Mouse (Mus musculus) hindbrain, postnatal 0 days (tissue): Measurements from ENCODE around the gene Glb1l2. TPM values are rescaled to one million over a fixed set of nuclear protein-coding genes. Genes with fewer than 3 reads are reported as not detected.

ENCODE experiments used
- ATAC-seq: fragments of 200-750 bp; cut with Nextera tagmentation; 2 replicates; pipeline ENCODE4 v1.8.0; 2017; ENCODE audit warnings: mild to moderate bottlenecking, moderate TSS enrichment, moderate library complexity
- DNase-seq: peaks from one replicate; pipeline ENCODE4 v3.0.0-alpha.2; 2015; ENCODE audit warnings: low spot score
- H3K27ac ChIP-seq: fragments of 300-500 bp; sonication (generic); 2 replicates; pipeline ENCODE4 v1.5.1; 2014; ENCODE audit warnings: mild to moderate bottlenecking
- H3K27me3 ChIP-seq: fragments of 300-500 bp; sonication (generic); 2 replicates; pipeline ENCODE4 v1.6.1; 2014; ENCODE audit warnings: low read length, mixed read lengths; ENCODE audit not compliant: insufficient read depth
- H3K36me3 ChIP-seq: fragments of 300-500 bp; sonication (generic); 2 replicates; pipeline ENCODE4 v1.6.1; 2014; ENCODE audit warnings: low read length, mixed read lengths; ENCODE audit not compliant: insufficient read depth
- H3K4me1 ChIP-seq: fragments of 300-500 bp; sonication (generic); 2 replicates; pipeline ENCODE4 v1.6.1; 2014; ENCODE audit warnings: antibody characterized with exemption, low read length, mixed read lengths; ENCODE audit not compliant: insufficient read depth
- H3K4me2 ChIP-seq: fragments of 300-500 bp; sonication (generic); 2 replicates; pipeline ENCODE4 v1.6.1; 2014; ENCODE audit warnings: low read depth, mild to moderate bottlenecking, low read length, moderate library complexity, mixed read lengths
- H3K4me3 ChIP-seq: fragments of 300-500 bp; sonication (generic); 2 replicates; pipeline ENCODE4 v1.5.1; 2014; ENCODE audit warnings: low read length
- H3K9ac ChIP-seq: fragments of 300-500 bp; sonication (generic); replicated peaks from 2 replicates; pipeline ENCODE4 v1.6.1; 2014; ENCODE audit warnings: mild to moderate bottlenecking, low read length, moderate library complexity, mixed read lengths
- H3K9me3 ChIP-seq: fragments of 300-500 bp; sonication (generic); 2 replicates; pipeline ENCODE4 v1.6.1; 2016; ENCODE audit warnings: low read length, mixed read lengths
- CTCF ChIP-seq: IDR thresholded peaks from 2 replicates; pipeline ENCODE4 v1.5.1; 2016; ENCODE audit warnings: antibody characterized with exemption, control low read depth, low read depth
- WGBS: fragments of 180-500 bp; shearing (Covaris S2); extraction: QIAGEN DNeasy Blood & Tissue Kit; methylation state at CpG from one replicate; pipeline ENCODE4 v1.1.7; 2014; 5-methylcytosine and 5-hydroxymethylcytosine counted together
- polyA plus RNA-seq: library from polyadenylated mRNA; unstranded; fragments of >200 nt; fragmentation: Nextera tagmentation; extraction: Ambion mirVana; gene quantifications from 2 replicates; pipeline ENCODE4 v1.2.1, GENCODE M21; 2015
- total RNA-seq: library from RNA; depleted of rRNA; stranded (reverse); fragments of >200 nt; gene quantifications from 2 replicates; pipeline ENCODE4 v1.2.3, GENCODE M21; 2014; rRNA removed

Gene Glb1l2
- 1.9 and 7.4 TPM in 2 replicates for total RNA-seq
- polyA plus RNA-seq: 2.6 and 3.1 TPM in 2 replicates

DNA sequence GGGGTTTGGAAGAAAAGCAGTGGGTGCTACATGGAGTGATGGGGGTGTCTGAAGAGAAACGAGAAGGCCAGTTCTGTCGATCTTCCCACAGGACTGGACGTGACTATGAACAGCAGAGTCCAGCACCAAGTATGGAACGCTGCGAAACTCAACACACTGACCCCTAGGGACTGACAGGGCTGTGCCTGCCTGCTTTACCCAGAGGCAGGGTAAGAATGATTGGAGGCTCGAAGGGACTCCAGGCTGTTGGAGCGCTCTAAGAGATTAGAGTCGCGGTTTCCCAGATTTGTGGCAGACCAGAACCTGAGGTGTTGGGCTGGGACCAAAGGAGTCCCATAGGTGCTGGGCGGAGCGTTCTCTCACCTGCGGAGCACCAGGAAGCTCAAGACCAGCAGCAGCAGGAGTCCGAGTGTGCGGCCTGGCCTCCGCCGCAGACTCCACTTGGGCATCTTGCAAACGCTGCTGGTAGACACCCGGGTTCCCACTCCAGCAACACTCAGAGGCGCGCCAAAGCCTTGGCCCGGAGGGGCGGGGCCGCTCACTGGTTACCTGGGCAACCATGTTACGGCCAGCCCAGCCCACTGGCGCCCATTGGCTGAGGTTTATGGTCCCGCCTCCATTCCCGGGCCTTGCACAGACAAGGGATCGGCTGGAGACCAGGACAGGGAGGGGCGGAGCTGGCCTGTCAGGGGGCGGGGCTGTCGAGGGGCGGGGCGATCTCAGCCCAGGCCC lies at the start of gene Glb1l2:
Gene Glb1l2 (minus strand): TSS at position 534 of the 732 bp plus-strand sequence.
- H3K27ac ChIP-seq: peak within 1 kb of the TSS; percentile 60
- ATAC-seq: peak; percentile 100
- peak within 1 kb of the TSS; percentile 85 for H3K4me2 ChIP-seq

DNA sequence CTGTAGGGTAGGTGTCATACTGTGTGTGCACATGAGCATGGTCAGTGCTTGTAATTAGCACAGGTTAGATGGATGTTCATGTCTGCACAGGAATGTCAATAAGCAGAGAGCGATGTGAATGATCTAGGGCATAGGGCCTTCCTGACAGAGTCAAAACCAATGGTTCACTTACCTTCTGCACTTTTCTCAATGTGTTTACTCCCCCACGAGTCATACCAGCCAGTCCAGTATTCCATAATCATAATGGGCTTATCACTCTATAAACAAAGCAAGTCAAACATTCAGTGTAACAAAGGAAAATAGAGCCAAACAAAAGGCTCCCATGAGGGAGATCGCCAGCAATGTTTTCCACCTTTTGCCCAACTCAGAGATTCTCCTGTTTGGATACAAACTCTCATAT lies 24.8 kb upstream of the Glb1l2 start:
- WGBS: 80% methylated on average over 3 of the region's 3 CpGs

More for the DNA sequence above, at the start of gene Glb1l2:
- Histone ChIP-seq H3K4me1 (peaks cover 7% of the 10 kb centered on the region; the same call in 1 of the 2 replicates), H3K36me3 (no peaks in the 10 kb centered on the region), H3K4me3 (peak within 1 kb of the TSS; percentile 55), H3K9me3 (no peaks in the 10 kb centered on the region), H3K27me3 (no peaks in the 10 kb centered on the region), H3K9ac (peak within 1 kb of the TSS; percentile 49)
- under 1% methylated on average over 33 of the region's 33 CpGs for WGBS
- peak; percentile 97 for DNase-seq
- TF ChIP-seq CTCF: peak; percentile 41

DNA sequence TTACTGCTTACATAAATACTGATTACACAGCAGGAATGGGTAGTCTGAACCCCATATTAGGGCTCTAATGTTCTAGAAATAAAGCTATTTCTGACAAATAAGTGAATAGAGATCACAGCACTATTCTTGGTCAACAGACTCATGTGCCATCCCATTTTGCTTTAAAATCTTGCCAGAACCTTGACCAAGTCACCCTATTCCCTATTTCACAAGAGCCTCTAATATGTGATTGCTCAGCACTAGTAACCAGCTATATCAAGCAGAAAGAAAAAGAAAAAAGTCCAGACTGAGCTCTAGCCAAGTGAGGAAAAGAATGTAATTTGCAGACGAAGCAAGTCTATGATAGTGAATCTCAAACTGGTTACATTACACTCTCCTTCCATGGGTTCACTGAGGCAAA lies 13.7 kb upstream of the Glb1l2 start:
- Histone ChIP-seq H3K4me1 (no peaks in the 10 kb centered on the region), H3K27me3 (no peaks in the 10 kb centered on the region), H3K36me3 (no peaks in the 10 kb centered on the region), H3K9me3 (no peaks in the 10 kb centered on the region), H3K9ac (no peak overlapping the region), H3K27ac (no peak overlapping the region), H3K4me2 (no peak overlapping the region), H3K4me3 (no peak overlapping the region)
- no peak for TF ChIP-seq CTCF
- ATAC-seq: no peak
- no peak for DNase-seq
- 73% methylated on average over 1 of the region's 1 CpGs for WGBS

More for the DNA sequence above, 24.8 kb upstream of the Glb1l2 start:
- TF ChIP-seq CTCF: no peak
- Histone ChIP-seq H3K9ac (no peak overlapping the region), H3K27me3 (no peaks in the 10 kb centered on the region), H3K9me3 (no peaks in the 10 kb centered on the region), H3K4me2 (no peak overlapping the region), H3K36me3 (no peaks in the 10 kb centered on the region), H3K4me1 (no peaks in the 10 kb centered on the region), H3K4me3 (no peak overlapping the region), H3K27ac (no peak overlapping the region)
- no peak for DNase-seq
- no peak for ATAC-seq

DNA sequence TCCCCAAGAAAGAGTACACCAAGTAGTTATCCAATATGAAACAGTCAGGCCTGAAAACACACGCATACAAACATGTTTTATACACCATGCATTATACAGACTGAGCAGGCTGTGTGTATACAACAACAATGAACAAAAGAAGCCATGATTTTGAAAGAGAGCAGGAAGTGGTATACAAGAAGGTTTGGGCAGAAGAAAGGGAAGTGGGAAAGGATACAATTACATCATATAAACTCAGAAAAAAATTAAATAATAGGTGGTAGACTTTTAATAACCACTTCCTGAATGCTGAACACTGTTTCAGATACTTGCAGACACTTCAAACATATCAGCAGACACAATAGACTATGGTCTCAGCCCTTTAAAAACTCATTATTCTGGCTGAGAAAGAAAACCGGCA lies 2.5 kb upstream of the Glb1l2 start:
- Histone ChIP-seq H3K4me3 (no peak overlapping the region), H3K9me3 (no peaks in the 10 kb centered on the region), H3K4me1 (peaks cover 7% of the 10 kb centered on the region; the same call in 1 of the 2 replicates), H3K27me3 (no peaks in the 10 kb centered on the region), H3K4me2 (no peak overlapping the region), H3K36me3 (no peaks in the 10 kb centered on the region), H3K27ac (no peak overlapping the region), H3K9ac (no peak overlapping the region)
- TF ChIP-seq CTCF: no peak
- no peak for ATAC-seq
- DNase-seq: no peak
- 82% methylated on average over 2 of the region's 2 CpGs for WGBS

DNA sequence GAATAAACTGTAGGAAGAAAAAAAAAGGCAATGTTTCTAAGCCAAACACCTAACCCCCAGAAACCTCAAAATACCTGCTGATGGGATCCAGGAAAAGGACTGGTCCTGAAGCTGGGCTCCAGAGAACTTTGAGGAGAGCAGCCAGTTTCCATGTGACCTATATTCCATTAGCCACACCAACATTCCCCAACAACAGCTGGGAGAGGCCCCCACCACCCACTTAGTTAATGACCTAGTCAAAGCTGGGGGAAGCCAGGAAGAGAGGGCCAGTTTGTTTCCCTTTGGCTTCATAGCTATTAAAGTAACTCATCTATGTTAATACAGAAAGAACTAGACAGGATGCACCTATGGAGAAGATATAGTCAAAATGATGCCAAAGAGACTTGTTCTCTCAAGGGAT lies 1.9 kb downstream of the Glb1l2 start:
- Histone ChIP-seq H3K9ac (no peak overlapping the region), H3K9me3 (no peaks in the 10 kb centered on the region), H3K27me3 (no peaks in the 10 kb centered on the region), H3K4me2 (no peak overlapping the region), H3K4me1 (peaks cover 7% of the 10 kb centered on the region; the same call in 1 of the 2 replicates), H3K27ac (no peak overlapping the region), H3K4me3 (no peak overlapping the region), H3K36me3 (no peaks in the 10 kb centered on the region)
- no peak for ATAC-seq
- DNase-seq: no peak
- no peak for TF ChIP-seq CTCF

DNA sequence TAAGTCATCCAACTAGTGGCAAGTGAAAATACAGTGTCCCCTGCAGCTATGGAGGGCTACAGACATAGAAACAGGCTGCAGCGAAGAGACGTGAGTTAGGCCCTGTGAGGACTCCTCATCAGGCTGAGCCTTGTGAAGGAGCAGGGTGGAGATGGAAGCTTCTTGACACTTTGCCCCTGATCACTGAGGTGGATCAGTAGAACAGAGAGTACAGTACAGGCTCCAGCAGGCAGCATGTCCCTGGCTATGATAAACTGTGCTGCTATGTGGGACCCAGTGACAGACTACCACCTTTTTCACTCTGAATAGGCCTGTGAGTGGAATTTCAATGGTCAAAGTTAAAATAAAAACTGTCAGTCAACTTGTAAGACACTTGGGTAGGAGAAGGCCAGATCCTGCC lies 5.9 kb downstream of the Glb1l2 start:
- Histone ChIP-seq H3K36me3 (no peaks in the 10 kb centered on the region), H3K4me3 (no peak overlapping the region), H3K27me3 (no peaks in the 10 kb centered on the region), H3K27ac (no peak overlapping the region), H3K4me1 (peaks cover under 1% of the 10 kb centered on the region; the same call in 1 of the 2 replicates), H3K4me2 (no peak overlapping the region), H3K9ac (no peak overlapping the region), H3K9me3 (no peaks in the 10 kb centered on the region)
- no peak for DNase-seq
- 94% methylated on average over 2 of the region's 2 CpGs for WGBS
- no peak for ATAC-seq
- TF ChIP-seq CTCF: no peak

DNA sequence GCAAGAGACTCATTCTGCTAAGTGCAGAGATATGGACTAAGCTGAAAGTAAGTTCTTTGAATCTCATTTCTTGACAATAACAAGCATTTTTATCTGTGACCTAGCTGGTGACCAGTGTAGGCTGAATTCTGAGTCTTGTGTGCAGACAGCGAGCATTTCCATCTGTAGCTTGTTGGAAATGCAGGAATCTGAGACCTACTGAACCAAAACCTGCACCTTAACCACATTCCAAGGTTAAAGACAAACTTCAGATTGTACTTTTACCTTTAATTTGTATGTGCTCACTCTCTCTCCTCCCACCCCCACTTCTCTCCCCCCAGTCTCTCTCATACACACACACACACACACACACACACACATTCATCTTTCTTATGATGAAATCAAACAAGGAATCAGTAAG lies 7.5 kb downstream of the Glb1l2 start:
- no peak for DNase-seq
- H3K9me3 ChIP-seq: no peaks in the 10 kb centered on the region

More for the DNA sequence above, 7.5 kb downstream of the Glb1l2 start:
- H3K4me1 ChIP-seq: no peaks in the 10 kb centered on the region
- no peak overlapping the region for H3K4me2 ChIP-seq
- H3K27ac ChIP-seq: no peak overlapping the region
- WGBS: 90% methylated on average over 1 of the region's 1 CpGs
- no peaks in the 10 kb centered on the region for H3K36me3 ChIP-seq
- no peak overlapping the region for H3K9ac ChIP-seq
- H3K27me3 ChIP-seq: no peaks in the 10 kb centered on the region
- no peak for ATAC-seq
- no peak for TF ChIP-seq CTCF
- H3K4me3 ChIP-seq: no peak overlapping the region
